In genomic region chr7:20064100-20064499, GRCm38 (mm10) we compare ENCODE assay signal across 18 mouse cellular contexts. TPM values are rescaled to one million over a fixed set of nuclear protein-coding genes. Genes with fewer than 3 reads are reported as not detected.
DNase-seq lines count a peak whose midpoint lies in the region; ATAC-seq and TF ChIP-seq lines count a peak whose summit lies in the region.
"Not testable (repeated sequence)": the region's sequence is repeated elsewhere in the genome, so short reads cannot be mapped to it uniquely, and the experiment has no call there.
"Had no signal": no experiment of that assay in that cellular context is flagged by ENCODE, and none has a peak within 500 bp of the region (broad histone marks: within the 10 kb centered on the region; RNA-seq: fewer than 3 reads in every experiment).

No protein-coding gene starts in this region.

- not testable (repeated sequence) for H3K27me3 ChIP-seq in ES-Bruce4 (ENCODE audit: control insufficient read depth, insufficient read depth, low read length, poor library complexity, severe bottlenecking); kidney, postnatal 0 days (ENCODE audit: insufficient read depth, low read length); stomach, postnatal 0 days (ENCODE audit: control insufficient read depth, insufficient read depth, low read length)

- not testable (repeated sequence) for H3K4me1 ChIP-seq in ES-Bruce4 (ENCODE audit: control insufficient read depth, insufficient read depth, low read length); kidney, postnatal 0 days (replicated peaks; ENCODE audit: insufficient read depth, low read length); stomach, postnatal 0 days (replicated peaks; ENCODE audit: control insufficient read depth, insufficient read depth)

- H3K9me3 ChIP-seq in ES-Bruce4 (replicated peaks; ENCODE audit: control insufficient read depth, insufficient read depth, low read length, poor library complexity, severe bottlenecking); kidney, postnatal 0 days (replicated peaks; ENCODE audit: low read length); stomach, postnatal 0 days (ENCODE audit: control insufficient read depth, low read length): not testable (repeated sequence)

- H3K36me3 ChIP-seq in ES-Bruce4 (ENCODE audit: control insufficient read depth, insufficient read depth, low read length, poor library complexity, severe bottlenecking); kidney, postnatal 0 days (ENCODE audit: insufficient read depth, low read length); stomach, postnatal 0 days (ENCODE audit: control insufficient read depth, insufficient read depth, low read length): not testable (repeated sequence)

- H3K4me3 ChIP-seq in ES-Bruce4 (ENCODE audit: low read depth, low read length); kidney, postnatal 0 days (replicated peaks; ENCODE audit: low read depth, low read length); stomach, postnatal 0 days (ENCODE audit: low read depth, low read length): not testable (repeated sequence)

- H3K27ac ChIP-seq in ES-Bruce4 (ENCODE audit: insufficient read depth, low read length); kidney, postnatal 0 days; stomach, postnatal 0 days (replicated peaks): not testable (repeated sequence)

- H3K9ac ChIP-seq in ES-Bruce4 (ENCODE audit: low read depth, poor library complexity, severe bottlenecking); kidney, postnatal 0 days (ENCODE audit: low read depth, low read length); stomach, postnatal 0 days (ENCODE audit: low read length): not testable (repeated sequence)

- TF ChIP-seq CTCF in ES-Bruce4 (IDR thresholded peaks at IDR 0.05; ENCODE audit: low read depth, low read length), result peak; percentile 61
- peak; percentile 20; the same call in 1 of the 2 replicates for TF ChIP-seq CTCF in kidney, postnatal 0 days (IDR thresholded peaks at IDR 0.05; ENCODE audit: low read depth)
- TF ChIP-seq CTCF in stomach, postnatal 0 days (IDR thresholded peaks at IDR 0.05; ENCODE audit: low read depth), result peak; percentile 20; the same call in 1 of the 2 replicates

- ATAC-seq in kidney, postnatal 0 days (replicated peaks; ENCODE audit: low FRiP score, low read depth); stomach, postnatal 0 days (ENCODE audit: low FRiP score, low TSS enrichment): not testable (repeated sequence)

- not testable (repeated sequence) for H3K4me2 ChIP-seq in kidney, postnatal 0 days (ENCODE audit: low read length); stomach, postnatal 0 days (replicated peaks; ENCODE audit: low read depth)

- not testable (repeated sequence) for TF ChIP-seq EP300 in ES-Bruce4 (IDR thresholded peaks at IDR 0.05; ENCODE audit: insufficient read depth, low read depth, low read length); stomach, postnatal 0 days (optimal IDR thresholded peaks at IDR 0.05)

- DNase-seq in 416B (ENCODE audit: low read depth) (peak; percentile 57), MEL-GATA-1-ER (ENCODE audit: extremely low read depth, low read depth) (peak; percentile 2), ZHBTc4 (ENCODE audit: low read depth, low spot score) (peak; percentile 78)
- DNase-seq in kidney, postnatal 0 days (ENCODE audit: low spot score); stomach, postnatal 0 days (ENCODE audit: low spot score): not testable (repeated sequence)

- TF ChIP-seq POLR2A in ES-Bruce4 (IDR thresholded peaks at IDR 0.05; ENCODE audit: insufficient read depth, low read length), result not testable (repeated sequence)

- 68% methylated on average over 4 of the region's 4 CpGs for WGBS in kidney, postnatal 0 days
- 68% methylated on average over 4 of the region's 4 CpGs for WGBS in stomach, postnatal 0 days

RNA-seq across cellular contexts. Expression of gene Vmn1r91, which starts 35.4 kb away (rescaled TPM):
- not detected in 2 replicates for polyA plus RNA-seq in ES-Bruce4 (2011; ENCODE audit: insufficient read depth, insufficient read length, low read depth, missing spikeins)
- not detected in 2 replicates for polyA plus RNA-seq in kidney, postnatal 0 days (2015; fragmentation: Nextera tagmentation; extraction: Ambion mirVana)
- not detected in 2 replicates for polyA plus RNA-seq in stomach, postnatal 0 days (2015; fragmentation: Nextera tagmentation; extraction: Ambion mirVana)
- polyA plus RNA-seq: adrenal gland, adult 2 months; CD4-positive, CD25-positive, alpha-beta regulatory T cell, adult 4 months; embryonic facial prominence, embryonic 13.5 days; forebrain, embryonic 12.5 days; forebrain, embryonic 16.5 days; frontal cortex, adult 2 months; heart, embryonic 10.5 days; heart, embryonic 14.5 days; hindbrain, embryonic 12.5 days; hindbrain, embryonic 16.5 days; intestine, embryonic 15.5 days; kidney, adult 2 months had no signal

RNA-seq across cellular contexts. Expression of gene Gm16442, which starts 58.3 kb away (rescaled TPM):
- not detected in 2 replicates for polyA plus RNA-seq in ES-Bruce4 (2011; ENCODE audit: insufficient read depth, insufficient read length, low read depth, missing spikeins)
- polyA plus RNA-seq in kidney, postnatal 0 days (2015; fragmentation: Nextera tagmentation; extraction: Ambion mirVana), result not detected in 2 replicates
- polyA plus RNA-seq in stomach, postnatal 0 days (2015; fragmentation: Nextera tagmentation; extraction: Ambion mirVana), result not detected in 2 replicates
- polyA plus RNA-seq: adrenal gland, adult 2 months; CD4-positive, CD25-positive, alpha-beta regulatory T cell, adult 4 months; embryonic facial prominence, embryonic 13.5 days; forebrain, embryonic 12.5 days; forebrain, embryonic 16.5 days; frontal cortex, adult 2 months; heart, embryonic 10.5 days; heart, embryonic 14.5 days; hindbrain, embryonic 12.5 days; hindbrain, embryonic 16.5 days; intestine, embryonic 15.5 days; kidney, adult 2 months had no signal
